Mouse (Mus musculus) embryonic facial prominence, embryonic 14.5 days (tissue): ENCODE data around the gene Erg. TPM values are rescaled to one million over a fixed set of nuclear protein-coding genes. Genes with fewer than 3 reads are reported as not detected.

Experiments
- ATAC-seq: fragments of 200-750 bp; cut with Nextera tagmentation; 2 replicates; pipeline ENCODE4 v1.8.0; 2017; ENCODE audit warnings: low read depth, moderate number of reproducible peaks, moderate TSS enrichment
- DNase-seq: peaks from one replicate; pipeline ENCODE4 v3.0.0-alpha.2; 2015; ENCODE audit warnings: low spot score
- H3K27ac ChIP-seq: fragments of 300-500 bp; sonication (generic); replicated peaks from 2 replicates; pipeline ENCODE4 v1.5.1; 2014; ENCODE audit warnings: low read depth, mild to moderate bottlenecking, low read length, moderate library complexity
- H3K27me3 ChIP-seq: fragments of 300-500 bp; sonication (generic); replicated peaks from 2 replicates; pipeline ENCODE4 v1.6.1; 2014; ENCODE audit warnings: low read length; ENCODE audit not compliant: control insufficient read depth, insufficient read depth
- H3K36me3 ChIP-seq: fragments of 300-500 bp; sonication (generic); 2 replicates; pipeline ENCODE4 v1.6.1; 2014; ENCODE audit warnings: low read length, mixed read lengths; ENCODE audit not compliant: control insufficient read depth, insufficient read depth
- H3K4me1 ChIP-seq: fragments of 300-500 bp; sonication (generic); 2 replicates; pipeline ENCODE4 v1.6.1; 2014; ENCODE audit warnings: antibody characterized with exemption, low read length; ENCODE audit not compliant: control insufficient read depth, insufficient read depth
- H3K4me2 ChIP-seq: fragments of 300-500 bp; sonication (generic); 2 replicates; pipeline ENCODE4 v1.6.1; 2014; ENCODE audit warnings: low read depth, mild to moderate bottlenecking, low read length, moderate library complexity, mixed read lengths
- H3K4me3 ChIP-seq: fragments of 300-500 bp; sonication (generic); 2 replicates; pipeline ENCODE4 v1.5.1; 2014; ENCODE audit warnings: low read depth, mild to moderate bottlenecking, low read length
- H3K9ac ChIP-seq: fragments of 300-500 bp; sonication (generic); 2 replicates; pipeline ENCODE4 v1.6.1; 2014; ENCODE audit warnings: low read depth, mild to moderate bottlenecking, low read length, moderate library complexity, mixed read lengths
- H3K9me3 ChIP-seq: fragments of 300-500 bp; sonication (generic); 2 replicates; pipeline ENCODE4 v1.6.1; 2016; ENCODE audit warnings: low read length; ENCODE audit not compliant: control insufficient read depth
- WGBS: fragments of 180-500 bp; shearing (Covaris S2); extraction: QIAGEN DNeasy Blood & Tissue Kit; methylation state at CpG from one replicate; pipeline ENCODE4 v1.1.7; 2014; 5-methylcytosine and 5-hydroxymethylcytosine counted together
- polyA plus RNA-seq: library from polyadenylated mRNA; unstranded; fragments of >200 nt; fragmentation: Nextera tagmentation; extraction: Ambion mirVana; gene quantifications from 2 replicates; pipeline ENCODE4 v1.2.1, GENCODE M21; 2014

Gene Erg
- polyA plus RNA-seq, 1 experiment from 2014 or later = 8.4 TPM

DNA sequence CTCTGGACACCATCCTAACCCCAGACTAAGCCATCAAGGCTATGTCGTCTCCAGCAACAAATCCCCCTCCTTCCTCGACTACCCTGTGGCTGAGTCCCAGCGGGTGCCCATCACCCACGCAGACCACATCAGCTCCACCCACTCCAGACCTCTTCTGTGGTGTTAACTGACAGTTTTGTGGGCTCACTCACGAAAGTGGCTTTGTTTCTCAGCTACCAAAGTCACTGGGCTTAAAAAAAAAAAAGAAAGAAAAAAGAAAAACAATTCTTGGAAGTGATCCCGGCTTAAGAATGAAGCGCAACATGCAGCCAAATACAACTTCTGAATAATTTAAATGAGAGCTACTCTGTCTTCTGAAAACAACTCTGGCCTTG, 11.2 kb upstream of the Erg start:
- no peak overlapping the region for H3K9ac ChIP-seq
- ATAC-seq (peak; percentile 44; the same call in 1 of the 2 replicates), DNase-seq (peak; percentile 70)
- no peak overlapping the region; the same call in 1 of the 2 replicates for H3K4me2 ChIP-seq
- no peak overlapping the region for H3K4me3 ChIP-seq
- no peaks in the 10 kb centered on the region for H3K36me3 ChIP-seq
- no peaks in the 10 kb centered on the region for H3K9me3 ChIP-seq
- H3K27ac ChIP-seq = peak overlapping the region; percentile 70
- no peaks in the 10 kb centered on the region for H3K27me3 ChIP-seq
- peaks cover 18% of the 10 kb centered on the region for H3K4me1 ChIP-seq
- WGBS = 31% methylated on average over 7 of the region's 7 CpGs

DNA sequence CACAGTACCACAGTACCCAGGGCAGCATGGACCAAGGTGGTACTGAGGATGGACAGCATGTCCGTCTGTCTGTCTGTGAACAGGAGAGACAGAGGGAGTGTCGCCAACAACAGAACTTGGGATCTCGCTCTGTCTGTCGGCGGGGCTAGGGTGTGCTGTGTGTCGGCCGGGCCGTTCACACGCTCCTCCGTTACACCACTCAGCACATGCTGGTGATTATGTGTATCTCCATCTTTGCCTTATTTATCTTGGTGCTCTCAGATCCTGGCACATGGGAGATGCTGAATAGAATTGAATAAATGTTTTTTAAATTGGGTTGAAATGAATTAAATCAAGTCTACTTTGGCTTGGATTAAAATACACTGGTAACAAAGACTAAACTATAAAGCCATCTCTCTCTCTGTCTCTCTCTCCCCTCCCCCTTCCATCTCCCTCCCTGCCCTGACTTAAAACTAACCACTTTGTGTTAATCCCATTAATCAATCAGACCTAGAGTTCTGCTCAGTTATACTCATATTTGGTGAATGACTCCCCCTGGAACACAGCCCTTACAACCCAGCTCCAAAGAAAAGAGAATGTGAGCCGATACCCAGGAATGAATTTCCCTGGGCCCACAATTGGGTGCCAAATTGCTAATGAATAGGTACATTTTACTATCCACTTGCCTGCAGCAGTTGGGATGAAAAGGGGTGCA, 10.6 kb upstream of the Erg start:
- Histone ChIP-seq H3K27ac (peak overlapping the region; percentile 70), H3K27me3 (no peaks in the 10 kb centered on the region), H3K9ac (no peak overlapping the region), H3K4me2 (no peak overlapping the region; the same call in 1 of the 2 replicates), H3K4me3 (no peak overlapping the region), H3K4me1 (peaks cover 13% of the 10 kb centered on the region), H3K9me3 (no peaks in the 10 kb centered on the region), H3K36me3 (no peaks in the 10 kb centered on the region)
- ATAC-seq = no peak
- WGBS = 62% methylated on average over 11 of the region's 11 CpGs
- DNase-seq = no peak

DNA sequence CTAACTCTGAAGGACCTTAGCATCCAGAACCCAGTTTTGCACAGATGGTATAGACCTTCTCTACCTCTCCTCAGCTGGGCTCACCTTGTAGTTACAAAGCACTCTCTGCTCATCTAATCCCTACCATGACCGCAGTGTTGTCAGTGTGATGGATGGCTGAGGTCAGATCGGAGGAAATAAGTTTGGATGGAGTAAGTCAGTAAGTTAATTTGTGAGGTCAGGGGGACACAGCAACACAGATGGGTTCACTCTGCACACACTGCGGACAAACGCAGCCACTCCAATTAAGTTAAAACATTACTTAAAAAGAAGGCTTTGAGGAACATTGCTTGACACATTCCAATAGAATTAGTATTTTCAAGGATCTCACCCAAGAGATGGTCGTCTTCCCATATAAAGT, 2.5 kb upstream of the Erg start:
- DNase-seq = no peak
- Histone ChIP-seq H3K36me3 (no peaks in the 10 kb centered on the region), H3K27ac (no peak overlapping the region), H3K4me3 (no peak overlapping the region), H3K9me3 (no peaks in the 10 kb centered on the region), H3K4me1 (peaks cover 2% of the 10 kb centered on the region; the same call in 1 of the 2 replicates), H3K27me3 (peaks cover 32% of the 10 kb centered on the region), H3K4me2 (no peak overlapping the region), H3K9ac (no peak overlapping the region)
- ATAC-seq = no peak
- 19% methylated on average over 5 of the region's 5 CpGs for WGBS

DNA sequence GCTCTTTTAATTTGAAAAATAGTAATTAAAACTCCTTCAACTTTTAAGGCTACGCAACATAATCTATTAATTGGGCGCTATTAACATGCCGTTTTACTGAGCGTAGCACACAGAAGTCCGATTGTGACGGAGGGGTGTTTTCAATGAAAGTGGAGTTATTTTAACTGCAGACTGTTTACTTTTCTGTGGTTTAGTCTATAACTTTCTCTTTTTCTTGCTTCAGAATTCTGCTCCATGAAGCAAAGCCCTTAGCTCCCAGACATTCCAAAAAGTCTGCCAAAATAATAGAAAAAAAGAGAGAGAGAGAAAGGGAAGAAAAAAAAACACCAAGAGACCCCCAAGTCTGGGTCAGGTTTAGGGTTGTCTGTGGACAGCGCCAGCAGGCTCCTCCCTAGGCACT, 333 bp upstream of the Erg start:
- H3K4me3 ChIP-seq = peak overlapping the region; percentile 50
- no peaks in the 10 kb centered on the region for H3K9me3 ChIP-seq
- peaks cover 2% of the 10 kb centered on the region; the same call in 1 of the 2 replicates for H3K4me1 ChIP-seq
- peaks cover 36% of the 10 kb centered on the region for H3K27me3 ChIP-seq
- H3K36me3 ChIP-seq = no peaks in the 10 kb centered on the region
- H3K4me2 ChIP-seq = peak overlapping the region; percentile 82
- WGBS = 16% methylated on average over 7 of the region's 7 CpGs
- H3K9ac ChIP-seq = no peak overlapping the region
- H3K27ac ChIP-seq = peak overlapping the region; percentile 84
- DNase-seq (peak; percentile 72), ATAC-seq (no peak)

DNA sequence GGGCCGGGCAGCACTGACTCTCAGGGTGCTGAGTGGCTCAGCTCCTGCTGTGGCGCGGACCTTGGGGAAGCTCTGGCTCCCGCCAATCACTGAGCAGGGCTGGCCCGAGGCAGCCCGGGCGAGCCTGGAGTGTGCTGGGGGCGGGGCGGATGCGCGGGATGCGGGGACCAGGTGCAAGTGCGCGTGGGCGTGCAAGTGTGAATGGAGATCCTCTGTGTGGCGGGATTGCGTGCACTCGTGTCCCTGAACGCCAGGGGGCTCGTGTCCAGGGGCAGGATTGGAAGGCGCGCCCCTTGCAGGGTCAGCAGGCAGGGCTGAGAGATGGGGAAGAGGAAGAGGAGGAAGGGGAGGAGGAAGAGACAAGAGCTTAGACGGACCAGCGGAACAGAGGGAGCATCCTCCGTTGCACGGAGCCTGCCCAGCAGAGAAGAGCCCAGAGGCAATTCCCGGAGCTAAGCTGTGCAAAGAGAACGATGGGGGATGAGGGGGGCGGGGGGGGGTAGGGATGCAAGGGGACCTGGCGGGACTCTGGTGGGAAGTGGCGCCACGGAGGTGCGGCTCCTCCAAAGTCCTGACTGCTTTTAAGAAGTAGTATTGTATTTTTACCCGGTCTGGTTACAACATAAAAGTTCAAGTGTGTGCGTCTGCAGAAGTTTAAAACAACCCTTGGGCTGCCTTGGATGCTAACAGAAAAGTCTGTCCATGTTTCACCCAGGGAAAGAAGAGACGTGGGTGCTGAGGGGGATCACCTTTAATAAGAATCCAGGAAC, 667 bp downstream of the Erg start:
- peak; percentile 69 for DNase-seq
- Histone ChIP-seq H3K36me3 (no peaks in the 10 kb centered on the region), H3K9ac (peak overlapping the region; percentile 72), H3K27ac (peak overlapping the region; percentile 84), H3K4me1 (peaks cover 2% of the 10 kb centered on the region; the same call in 1 of the 2 replicates), H3K9me3 (no peaks in the 10 kb centered on the region), H3K4me2 (peak overlapping the region; percentile 82), H3K4me3 (peak overlapping the region; percentile 50), H3K27me3 (peaks cover 36% of the 10 kb centered on the region)
- peak; percentile 88 for ATAC-seq
- under 1% methylated on average over 30 of the region's 36 CpGs for WGBS

DNA sequence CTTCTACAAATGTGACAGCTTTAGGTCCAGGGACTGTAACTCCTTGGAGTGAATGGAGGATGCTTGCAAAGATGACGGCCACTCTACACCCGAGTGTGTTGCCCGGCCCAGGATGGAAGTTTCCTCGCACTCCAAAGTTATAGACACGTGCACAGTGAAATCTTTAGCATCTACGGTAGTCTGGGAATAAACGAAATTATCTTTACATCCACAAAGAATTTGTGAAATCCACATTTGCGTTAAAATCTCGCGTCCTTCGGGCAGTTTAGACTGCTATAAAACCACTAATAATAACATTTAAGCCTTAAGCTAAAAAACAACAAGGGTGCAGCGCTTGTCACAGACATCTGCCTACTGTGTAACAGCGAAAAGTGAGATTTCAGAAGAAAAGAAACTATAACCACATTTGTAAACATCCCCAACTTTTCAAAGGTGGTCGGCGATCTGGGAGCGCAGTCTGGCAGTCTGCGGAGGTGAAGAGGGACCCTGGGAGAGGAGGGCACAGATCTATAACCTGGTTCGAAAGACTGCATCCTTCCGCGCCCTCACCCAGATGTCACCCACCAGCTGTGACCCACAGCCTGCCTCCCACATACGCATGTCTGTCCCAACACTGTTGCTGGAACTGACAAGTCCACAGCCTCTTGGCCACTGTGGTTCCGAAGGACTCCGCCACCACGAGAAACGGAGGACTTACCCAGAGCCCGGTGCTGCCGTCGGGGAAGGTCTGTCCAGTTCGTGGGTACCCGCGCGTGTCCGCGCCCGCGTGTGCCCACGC, 1.5 kb downstream of the Erg start:
- no peaks in the 10 kb centered on the region for H3K36me3 ChIP-seq
- WGBS = 7% methylated on average over 37 of the region's 37 CpGs
- peaks cover 36% of the 10 kb centered on the region for H3K27me3 ChIP-seq
- peak overlapping the region; percentile 50 for H3K4me3 ChIP-seq
- no peaks in the 10 kb centered on the region for H3K9me3 ChIP-seq
- no peak for DNase-seq
- H3K9ac ChIP-seq = peak overlapping the region; percentile 72
- H3K4me2 ChIP-seq = peak overlapping the region; percentile 82
- peaks cover 2% of the 10 kb centered on the region; the same call in 1 of the 2 replicates for H3K4me1 ChIP-seq
- peak overlapping the region; percentile 54; the same call in 1 of the 2 replicates for H3K27ac ChIP-seq
- ATAC-seq = 0 out of 2 replicates have a peak, but pooled peaks have one; percentile 20

DNA sequence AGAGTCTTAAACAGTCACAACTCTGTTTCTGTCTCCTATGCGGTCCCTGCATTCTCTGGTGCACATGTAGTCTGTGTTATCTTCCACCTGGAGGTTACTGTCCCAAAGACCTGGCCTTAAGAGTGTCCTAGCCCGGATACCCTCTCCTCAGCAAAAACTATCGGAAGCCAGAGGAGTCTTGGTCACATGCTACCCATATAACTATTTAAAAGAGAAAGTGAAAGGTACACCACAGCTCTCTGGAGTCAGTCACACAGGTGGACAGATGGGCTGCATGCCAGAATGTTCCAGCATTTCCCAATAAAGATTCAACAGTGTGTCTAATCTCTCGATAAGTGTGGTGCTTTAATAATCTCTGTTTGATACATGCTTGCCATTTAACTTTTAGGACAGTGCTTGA, 7.1 kb downstream of the Erg start:
- no peak for DNase-seq
- Histone ChIP-seq H3K36me3 (no peaks in the 10 kb centered on the region), H3K9ac (no peak overlapping the region), H3K4me3 (no peak overlapping the region), H3K4me2 (no peak overlapping the region), H3K9me3 (no peaks in the 10 kb centered on the region), H3K4me1 (no peaks in the 10 kb centered on the region), H3K27ac (no peak overlapping the region), H3K27me3 (peaks cover 8% of the 10 kb centered on the region; the same call in 1 of the 2 replicates)
- 86% methylated on average over 4 of the region's 4 CpGs for WGBS
- ATAC-seq = no peak

DNA sequence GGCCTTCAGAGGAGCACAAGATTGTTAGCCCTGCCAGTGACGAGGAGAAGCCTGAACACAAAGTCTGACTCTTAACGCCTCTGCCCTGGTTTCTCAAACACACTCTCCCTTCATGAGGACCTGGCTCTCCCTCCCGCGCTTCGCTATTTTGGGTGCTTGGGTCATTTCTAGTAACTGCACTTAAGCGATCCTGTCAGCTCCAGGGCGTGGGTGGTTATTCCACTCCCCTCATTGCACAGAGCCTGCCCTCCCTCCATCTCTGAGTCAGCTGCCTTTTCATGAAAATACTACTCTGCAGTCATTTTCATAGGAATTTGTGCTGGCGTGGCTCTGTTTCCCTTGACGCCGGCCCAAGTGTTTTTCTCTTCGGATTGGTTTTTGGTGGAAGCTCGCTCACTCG, 13.2 kb downstream of the Erg start:
- Histone ChIP-seq H3K36me3 (no peaks in the 10 kb centered on the region), H3K9ac (no peak overlapping the region), H3K27ac (peak overlapping the region; percentile 3; the same call in 1 of the 2 replicates), H3K9me3 (no peaks in the 10 kb centered on the region), H3K27me3 (no peaks in the 10 kb centered on the region), H3K4me3 (no peak overlapping the region), H3K4me2 (no peak overlapping the region), H3K4me1 (no peaks in the 10 kb centered on the region)
- 35% methylated on average over 13 of the region's 13 CpGs for WGBS
- DNase-seq (peak; percentile 67), ATAC-seq (0 out of 2 replicates have a peak, but pooled peaks have one; percentile 53)
